Mouse (Mus musculus) forebrain, postnatal 0 days (tissue): ENCODE data around the gene Pick1. TPM values are rescaled to one million over a fixed set of nuclear protein-coding genes. Genes with fewer than 3 reads are reported as not detected.
A peak's percentile ranks its signal among the peaks of the same experiment; 100 is the strongest.

Experiments
- ATAC-seq: fragments of 200-750 bp; cut with Nextera tagmentation; 2 replicates; pipeline ENCODE4 v1.8.0; 2017; ENCODE audit warnings: mild to moderate bottlenecking, moderate library complexity
- DNase-seq: peaks from one replicate; pipeline ENCODE4 v3.0.0-alpha.2; 2015
- H3K27ac ChIP-seq: fragments of 300-500 bp; sonication (generic); 2 replicates; pipeline ENCODE4 v1.5.1; 2014; ENCODE audit warnings: low read depth, mild to moderate bottlenecking, antibody characterized with exemption, low read length, moderate library complexity, mixed read lengths
- H3K27me3 ChIP-seq: fragments of 300-500 bp; sonication (generic); 2 replicates; pipeline ENCODE4 v1.6.1; 2014; ENCODE audit warnings: mild to moderate bottlenecking, low read length, mixed read lengths; ENCODE audit not compliant: insufficient read depth
- H3K36me3 ChIP-seq: fragments of 300-500 bp; sonication (generic); 2 replicates; pipeline ENCODE4 v1.6.1; 2014; ENCODE audit warnings: mild to moderate bottlenecking, moderate library complexity; ENCODE audit not compliant: insufficient read depth
- H3K4me1 ChIP-seq: fragments of 300-500 bp; sonication (generic); 2 replicates; pipeline ENCODE4 v1.6.1; 2014; ENCODE audit warnings: antibody characterized with exemption; ENCODE audit not compliant: insufficient read depth
- H3K4me2 ChIP-seq: fragments of 300-500 bp; sonication (generic); 2 replicates; pipeline ENCODE4 v1.6.1; 2014; ENCODE audit warnings: low read depth, mild to moderate bottlenecking, moderate library complexity
- H3K4me3 ChIP-seq: fragments of 300-500 bp; sonication (generic); 2 replicates; pipeline ENCODE4 v1.5.1; 2014; ENCODE audit warnings: low read depth, low read length, mixed read lengths
- H3K9ac ChIP-seq: fragments of 300-500 bp; sonication (generic); 2 replicates; pipeline ENCODE4 v1.6.1; 2014; ENCODE audit warnings: mild to moderate bottlenecking
- H3K9me3 ChIP-seq: fragments of 300-500 bp; sonication (generic); 2 replicates; pipeline ENCODE4 v1.6.1; 2016; ENCODE audit warnings: low read length
- CTCF ChIP-seq: sonication (generic); IDR thresholded peaks from 2 replicates; pipeline ENCODE4 v1.5.1; 2016; ENCODE audit warnings: antibody characterized with exemption, control low read depth, low read depth
- WGBS: fragments of 180-500 bp; shearing (Covaris S2); extraction: QIAGEN DNeasy Blood & Tissue Kit; methylation state at CpG from one replicate; pipeline ENCODE4 v1.1.7; 2014; 5-methylcytosine and 5-hydroxymethylcytosine counted together
- polyA plus RNA-seq: library from polyadenylated mRNA; unstranded; fragments of >200 nt; fragmentation: Nextera tagmentation; extraction: Ambion mirVana; gene quantifications from 2 replicates; pipeline ENCODE4 v1.2.1, GENCODE M21; 2015
- total RNA-seq: library from RNA; depleted of rRNA; stranded (reverse); fragments of >200 nt; gene quantifications from 2 replicates; pipeline ENCODE4 v1.2.3, GENCODE M21; 2014; rRNA removed

Pick1 gene
- total RNA-seq, result 76.2 and 84.7 TPM in 2 replicates
- polyA plus RNA-seq, result 60.9 and 72.7 TPM in 2 replicates

GRCm38 (mm10) chr15:79229058-79229821, at the start of gene Pick1, which contains the start of gene Gm49486:
Gene Pick1 (plus strand): TSS chr15:79229173.
Gene Gm49486 (plus strand): TSS chr15:79229391.
- Histone ChIP-seq H3K9me3 (no peaks in the 10 kb centered on the region), H3K4me3 (peak within 1 kb of the TSS; percentile 79), H3K4me2 (peak within 1 kb of the TSS; percentile 99), H3K36me3 (peaks cover 11% of the 10 kb centered on the region; the same call in 1 of the 2 replicates), H3K27me3 (no peaks in the 10 kb centered on the region), H3K27ac (peak within 1 kb of the TSS; percentile 97), H3K4me1 (peaks cover 6% of the 10 kb centered on the region; the same call in 1 of the 2 replicates), H3K9ac (peak within 1 kb of the TSS; percentile 95)
- peak; percentile 92 for ATAC-seq
- under 1% methylated on average over 51 of the region's 51 CpGs for WGBS
- TF ChIP-seq CTCF, result peak; percentile 26
- DNase-seq, result peak; percentile 90

DNA sequence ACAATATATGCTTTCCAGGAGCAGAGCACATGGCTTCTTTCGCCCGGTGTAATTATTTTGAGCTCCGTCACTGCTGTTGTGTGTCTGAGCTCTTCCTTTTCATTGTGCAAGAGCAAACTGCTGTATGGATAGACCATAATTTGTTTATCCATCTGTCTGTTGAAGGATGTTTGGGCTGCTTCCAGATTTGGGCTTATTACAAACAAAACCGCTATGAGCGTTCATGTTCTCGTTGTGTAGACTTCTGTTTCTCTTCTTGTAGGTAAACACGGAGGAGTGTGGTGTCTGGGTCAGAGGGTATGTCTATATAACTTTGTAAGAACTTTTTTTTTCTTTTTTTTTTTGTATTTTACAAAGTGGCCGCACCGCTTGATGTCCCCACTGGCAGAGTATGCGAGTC, 43.8 kb upstream of the Pick1 start:
- Histone ChIP-seq H3K36me3 (no peaks in the 10 kb centered on the region), H3K27ac (no peak overlapping the region), H3K4me3 (no peak overlapping the region), H3K4me1 (no peaks in the 10 kb centered on the region), H3K9me3 (no peaks in the 10 kb centered on the region), H3K9ac (no peak overlapping the region), H3K27me3 (no peaks in the 10 kb centered on the region), H3K4me2 (no peak overlapping the region)
- no peak for TF ChIP-seq CTCF
- 67% methylated on average over 10 of the region's 10 CpGs for WGBS
- ATAC-seq (no peak), DNase-seq (peak; percentile 27)

- no peak for ATAC-seq
- WGBS, result 95% methylated on average over 8 of the region's 8 CpGs
- no peaks in the 10 kb centered on the region for H3K27me3 ChIP-seq
- no peaks in the 10 kb centered on the region for H3K9me3 ChIP-seq
- H3K4me1 ChIP-seq, result peaks cover 1% of the 10 kb centered on the region; the same call in 1 of the 2 replicates
- H3K27ac ChIP-seq, result no peak overlapping the region
- TF ChIP-seq CTCF, result no peak
- DNase-seq, result no peak
- no peak overlapping the region for H3K4me3 ChIP-seq
- no peaks in the 10 kb centered on the region for H3K36me3 ChIP-seq
- no peak overlapping the region for H3K9ac ChIP-seq
- H3K4me2 ChIP-seq, result no peak overlapping the region
Measured at GRCm38 (mm10) chr15:79187819-79188218, 41.2 kb upstream of the Pick1 start.

- Histone ChIP-seq H3K27ac (no peak overlapping the region), H3K27me3 (no peaks in the 10 kb centered on the region), H3K36me3 (no peaks in the 10 kb centered on the region), H3K4me1 (peaks cover 13% of the 10 kb centered on the region), H3K9ac (no peak overlapping the region), H3K4me2 (no peak overlapping the region), H3K4me3 (no peak overlapping the region), H3K9me3 (no peaks in the 10 kb centered on the region)
- WGBS, result 100% methylated on average over 2 of the region's 2 CpGs
- 0 out of 2 replicates have a peak, but pooled peaks have one; percentile 11 for TF ChIP-seq CTCF
- DNase-seq (no peak), ATAC-seq (no peak)
Measured at GRCm38 (mm10) chr15:79191426-79191825, 37.5 kb upstream of the Pick1 start.

DNA sequence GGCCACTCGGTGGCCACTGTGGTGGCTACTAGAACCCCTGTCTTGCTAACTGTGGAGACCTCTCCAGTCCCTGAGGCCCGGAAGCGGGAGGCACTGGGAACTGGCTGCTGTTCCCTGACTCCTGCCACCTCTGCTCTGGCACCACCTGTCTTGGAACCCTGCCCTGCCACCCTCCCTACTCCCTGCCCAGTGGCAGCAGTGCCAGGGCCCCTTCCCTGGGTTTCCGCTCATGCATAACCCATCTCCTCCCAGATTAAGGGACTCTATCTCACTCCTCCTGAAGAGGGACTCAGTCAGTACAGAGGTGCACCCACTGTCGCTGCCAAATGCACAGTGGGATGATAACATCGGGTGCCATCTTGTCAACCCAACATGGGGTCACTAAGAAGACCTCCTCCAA, 36.5 kb upstream of the Pick1 start:
- 56% methylated on average over 6 of the region's 6 CpGs for WGBS
- peak; percentile 13 for ATAC-seq
- Histone ChIP-seq H3K4me3 (no peak overlapping the region), H3K4me2 (peak overlapping the region; percentile 40), H3K36me3 (no peaks in the 10 kb centered on the region), H3K9ac (no peak overlapping the region), H3K4me1 (peaks cover 13% of the 10 kb centered on the region), H3K27ac (peak overlapping the region; percentile 86), H3K27me3 (no peaks in the 10 kb centered on the region), H3K9me3 (no peaks in the 10 kb centered on the region)
- DNase-seq, result no peak
- TF ChIP-seq CTCF, result 0 out of 2 replicates have a peak, but pooled peaks have one; percentile 12

DNA sequence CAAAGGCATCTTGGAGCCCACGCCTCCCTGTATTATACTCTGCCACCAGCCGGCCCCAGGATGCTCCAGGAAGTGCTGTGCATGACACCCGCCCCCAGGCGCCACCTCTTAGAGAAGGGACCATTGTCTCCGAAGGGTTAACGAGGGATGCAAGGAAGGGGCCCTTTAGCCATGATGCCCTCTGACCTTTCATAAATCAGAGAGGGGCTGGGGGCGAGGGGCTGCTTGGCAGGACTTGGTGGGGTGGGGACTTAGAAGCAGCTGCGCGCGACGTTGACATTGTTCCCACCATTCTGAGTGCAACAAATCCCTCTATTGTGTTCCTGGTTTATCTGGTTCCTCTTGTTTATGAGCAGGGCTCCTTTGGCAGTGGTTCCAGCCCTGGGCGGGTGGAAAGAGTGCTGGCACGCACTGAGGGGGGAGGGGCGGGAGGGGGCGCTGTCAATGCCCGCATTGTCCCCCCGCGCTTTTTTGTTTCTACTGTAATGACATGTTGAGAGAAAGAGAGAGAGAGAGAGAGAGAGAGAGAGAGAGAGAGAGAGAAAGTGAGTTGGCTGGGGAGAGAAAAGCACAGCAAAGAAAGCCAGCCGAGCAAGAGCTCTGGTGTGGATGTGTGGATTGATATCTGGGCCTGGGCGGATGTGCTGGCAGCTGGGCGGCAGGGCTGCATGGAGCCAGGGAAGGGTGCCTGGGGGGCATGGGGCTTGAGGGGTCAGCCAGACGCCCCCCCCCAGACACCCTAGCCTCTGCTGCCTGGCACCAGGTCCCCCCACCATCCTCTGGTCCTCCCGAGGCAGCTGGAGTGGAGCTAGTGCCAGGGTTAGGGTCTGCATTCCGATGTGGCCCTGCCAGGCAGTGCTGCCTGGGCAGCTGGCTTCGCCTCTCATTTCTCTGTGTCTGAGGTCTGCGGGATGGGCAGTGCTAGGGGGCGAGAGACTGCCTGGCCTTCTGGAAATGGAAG, 35.8 kb upstream of the Pick1 start:
- Histone ChIP-seq H3K4me3 (no peak overlapping the region), H3K4me1 (peaks cover 13% of the 10 kb centered on the region), H3K4me2 (peak overlapping the region; percentile 40), H3K27ac (peak overlapping the region; percentile 86), H3K27me3 (no peaks in the 10 kb centered on the region), H3K36me3 (no peaks in the 10 kb centered on the region), H3K9me3 (no peaks in the 10 kb centered on the region), H3K9ac (peak overlapping the region; percentile 40; the same call in 1 of the 2 replicates)
- DNase-seq (peak; percentile 80), ATAC-seq (peak; percentile 88)
- TF ChIP-seq CTCF, result no peak
- 6% methylated on average over 27 of the region's 27 CpGs for WGBS
